Mouse (Mus musculus) cerebellum, adult (tissue): ENCODE data around the gene Vkorc1l1.
"Not testable (repeated sequence)": the region's sequence is repeated elsewhere in the genome, so short reads cannot be mapped to it uniquely, and the experiment has no call there.

ENCODE experiments used
- ATAC-seq: cut with Nextera tagmentation; 2 replicates; pipeline ENCODE4 v1.9.2; 2017; ENCODE audit warnings: mild to moderate bottlenecking, moderate library complexity, mixed read lengths; ENCODE audit not compliant: insufficient number of reproducible peaks, low FRiP score, low TSS enrichment

Gene Vkorc1l1

DNA sequence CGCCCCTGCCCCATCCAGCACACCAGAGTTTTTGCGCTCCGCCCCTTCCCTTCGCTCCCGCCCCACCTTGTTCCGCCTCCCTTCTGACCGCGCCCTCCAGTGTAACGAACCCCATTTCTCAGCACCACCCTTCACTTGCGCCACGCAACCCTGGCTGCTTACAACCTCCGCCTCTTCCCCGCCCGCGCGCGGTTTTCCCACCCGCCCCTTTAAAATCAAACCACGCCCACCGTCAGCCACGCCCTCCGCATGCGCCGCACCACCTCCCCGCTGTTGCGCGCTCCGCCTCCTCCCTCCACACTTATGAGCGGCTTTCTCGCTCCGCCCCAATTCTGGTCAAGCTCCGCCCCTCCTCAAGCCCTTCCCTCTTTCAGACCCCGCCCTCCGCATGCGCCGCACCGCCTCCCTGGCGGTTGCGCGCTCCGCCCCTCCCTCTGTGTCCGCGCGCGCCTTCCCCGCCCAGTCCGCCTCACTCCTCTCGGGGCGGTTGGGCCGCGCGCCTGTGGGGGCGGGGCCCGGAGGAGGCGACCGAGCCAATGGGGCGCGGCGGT is at the start of gene Vkorc1l1:
TSS of gene Vkorc1l1 (plus strand) at position 476 of the 551 bp plus-strand sequence.
- ATAC-seq, result peak; percentile 92

DNA sequence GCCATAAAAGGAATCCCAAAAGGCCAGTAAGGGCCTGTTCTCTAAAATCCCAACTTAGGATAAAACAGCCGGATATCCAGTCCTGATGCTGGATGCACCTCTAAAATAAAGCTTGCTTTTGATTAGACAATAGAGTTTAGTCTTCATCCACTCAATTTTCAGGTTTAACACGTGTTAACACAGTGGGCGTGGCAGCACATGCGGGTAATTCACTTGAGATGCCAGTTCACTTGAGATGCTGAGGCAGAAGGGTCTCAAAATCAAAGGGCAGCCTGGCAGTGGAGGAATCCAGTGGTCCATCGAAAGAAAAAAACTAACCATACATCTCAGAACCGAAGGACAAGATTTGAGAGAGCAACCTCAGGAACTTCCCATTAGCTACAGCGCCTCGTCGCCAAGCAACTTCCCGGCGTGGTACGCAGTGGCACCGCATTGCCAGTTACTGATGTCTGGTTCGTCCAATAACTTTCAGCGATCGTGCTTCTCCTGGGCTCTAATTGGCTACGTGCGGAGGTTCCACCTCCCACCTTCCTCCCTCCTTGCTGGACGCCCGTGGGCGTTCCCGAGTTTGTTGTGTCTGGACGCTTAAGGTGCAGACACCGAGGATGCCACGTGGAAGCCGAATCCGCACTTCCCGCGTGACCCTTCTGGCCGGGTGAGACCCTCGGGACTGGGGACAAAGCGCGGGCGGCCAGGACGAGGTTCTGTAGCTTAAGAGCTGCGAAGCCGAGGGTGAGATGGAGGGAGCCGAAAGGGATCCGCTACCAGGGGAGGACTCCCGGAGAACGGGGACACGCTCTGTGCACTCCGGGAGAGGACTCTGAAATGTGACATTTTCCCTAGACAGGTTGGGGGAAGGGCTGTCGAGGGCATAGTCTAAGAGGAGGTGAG is 46.3 kb upstream of the Vkorc1l1 start, which contains the start of gene Zbed5:
TSS of gene Zbed5 (plus strand) at position 526 of the 891 bp plus-strand sequence.
- ATAC-seq, result peak; percentile 99

DNA sequence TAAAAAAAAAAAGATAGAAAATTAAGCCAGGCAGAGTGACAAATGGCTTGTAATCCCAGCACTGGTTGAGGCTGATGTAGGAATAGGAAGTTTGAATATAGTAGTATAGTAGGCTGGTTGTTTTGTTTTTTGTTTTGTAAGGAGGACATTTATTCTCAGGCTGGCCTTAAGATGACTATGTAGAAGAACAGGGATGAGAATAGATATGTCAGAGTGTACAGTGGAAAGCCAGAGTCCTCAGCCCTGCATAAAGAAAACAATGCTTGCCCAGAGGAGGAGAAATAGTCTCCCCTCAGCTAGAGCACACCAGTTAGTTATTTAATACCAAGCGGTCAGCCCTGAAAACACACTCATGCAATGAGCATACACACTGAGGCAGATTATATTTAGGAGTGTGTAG is 43.3 kb upstream of the Vkorc1l1 start, which contains the start of gene Phkg1:
TSS of gene Phkg1 (minus strand) at position 101 of the 400 bp plus-strand sequence.
- ATAC-seq, result no peak

DNA sequence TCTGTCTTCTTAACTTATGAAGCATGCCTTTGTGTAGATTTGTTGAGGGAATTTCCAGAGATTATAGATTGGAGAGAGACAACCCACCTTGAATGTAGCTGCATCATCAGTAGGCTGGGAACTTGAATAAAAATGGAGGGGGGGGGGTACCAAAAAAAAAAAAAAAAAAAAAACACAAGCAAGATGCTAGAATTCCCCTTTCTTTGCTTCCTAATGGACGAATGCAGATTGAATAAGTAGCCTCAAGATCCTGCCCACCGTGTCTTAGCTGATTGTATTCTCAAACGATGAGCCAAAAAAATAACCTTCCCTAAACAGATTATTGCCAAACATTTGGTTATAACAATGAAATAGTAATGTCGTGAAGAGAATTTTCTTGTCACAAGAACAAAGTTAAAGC is 34.0 kb upstream of the Vkorc1l1 start:
- no peak for ATAC-seq

GRCm38 (mm10) chr5:129908242-129908965 is 33.4 kb upstream of the Vkorc1l1 start, which contains the start of gene Nupr1l:
Gene Nupr1l, plus strand, starts transcription at chr5:129908540.
- peak; percentile 98 for ATAC-seq

- ATAC-seq, result no peak
Observed at GRCm38 (mm10) chr5:129909147-129909546, 32.6 kb upstream of the Vkorc1l1 start.

DNA sequence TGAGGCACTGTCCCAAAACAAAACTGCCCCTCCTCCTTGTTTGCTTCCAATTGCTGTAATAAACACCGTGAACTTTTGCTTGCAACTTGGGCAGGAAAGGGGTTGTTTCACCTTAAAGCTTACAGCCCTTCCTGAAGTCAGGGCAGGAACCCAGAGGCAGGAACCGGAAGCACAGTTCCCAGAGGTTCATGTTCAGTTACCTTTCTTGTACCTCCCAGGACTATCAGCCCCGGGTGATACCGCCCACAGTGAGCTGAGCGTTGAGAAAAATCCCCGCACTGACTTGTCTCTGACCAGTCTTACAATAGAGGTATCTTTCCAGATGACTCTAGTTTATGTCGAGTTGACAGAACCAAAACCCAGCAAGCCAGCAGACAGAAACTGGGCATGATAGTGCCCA is 32.2 kb upstream of the Vkorc1l1 start:
- ATAC-seq, result no peak

DNA sequence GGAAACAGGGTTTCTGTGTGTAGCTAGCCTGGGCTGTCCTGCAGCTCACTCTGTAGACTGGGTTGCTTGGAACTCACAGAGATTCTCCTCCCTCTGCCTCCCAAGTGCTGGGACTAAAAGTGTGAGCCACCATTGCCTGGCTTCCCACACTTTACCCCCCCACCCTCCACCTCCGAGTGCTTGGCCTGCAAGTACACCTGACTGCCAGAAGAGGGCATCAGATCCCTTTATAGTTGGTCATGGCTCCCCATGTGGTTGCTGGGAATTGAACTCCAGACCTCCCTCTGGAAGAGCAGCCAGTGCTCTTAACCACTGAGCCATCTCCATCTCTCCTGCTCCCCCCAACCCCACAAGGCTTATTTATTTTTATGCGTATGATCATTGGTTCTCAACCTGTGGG is 27.7 kb upstream of the Vkorc1l1 start:
- ATAC-seq, result no peak

DNA sequence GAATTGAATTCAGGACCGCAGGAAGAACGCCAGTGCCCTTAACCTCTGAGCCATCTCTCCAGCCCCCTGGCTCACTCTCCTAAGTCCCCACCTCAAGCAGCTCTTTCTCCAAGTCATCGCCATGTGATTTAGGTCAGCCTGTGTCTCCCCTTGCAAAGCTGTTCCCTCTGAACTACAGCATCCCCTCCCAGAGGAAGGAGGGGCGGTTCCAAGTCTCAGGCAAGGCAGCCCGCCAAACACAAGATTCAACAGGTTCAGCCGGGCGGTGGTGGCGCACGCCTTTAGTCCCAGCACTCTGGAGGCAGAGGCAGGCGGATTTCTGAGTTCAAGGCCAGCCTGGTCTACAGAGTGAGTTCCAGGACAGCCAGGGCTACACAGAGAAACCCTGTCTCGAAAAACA is 26.3 kb upstream of the Vkorc1l1 start:
- ATAC-seq, result not testable (repeated sequence)

DNA sequence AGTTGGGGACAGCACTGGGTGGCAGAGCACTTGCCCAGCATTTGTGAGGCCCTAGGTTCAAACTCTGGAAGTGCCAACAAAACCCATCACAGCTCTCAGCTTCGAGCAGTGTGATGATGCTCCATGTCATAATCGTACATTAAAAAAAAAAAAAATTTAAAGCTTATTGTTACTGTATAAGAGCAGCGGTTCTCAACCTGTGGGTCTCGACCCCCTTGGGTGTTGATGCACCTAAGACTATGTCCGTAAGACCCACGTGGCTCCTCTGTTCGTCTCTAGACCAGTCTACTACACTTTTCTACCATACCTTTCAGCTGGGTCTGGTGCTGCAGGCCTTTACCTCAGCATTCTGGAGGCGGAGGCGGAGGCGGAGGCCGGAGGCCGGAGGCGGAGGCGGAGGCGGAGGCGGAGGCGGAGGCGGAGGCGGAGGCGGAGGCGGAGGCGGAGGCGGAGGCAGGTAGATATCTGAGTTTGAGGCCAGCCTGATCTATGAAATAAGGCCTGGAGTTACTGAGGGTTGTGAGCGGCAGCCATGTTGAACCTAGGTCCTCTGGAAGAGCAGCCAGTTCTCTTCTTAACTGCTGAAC is 23.6 kb upstream of the Vkorc1l1 start:
- ATAC-seq, result no peak

GRCm38 (mm10) chr5:129918752-129919151 is 23.0 kb upstream of the Vkorc1l1 start:
- ATAC-seq, result no peak

DNA sequence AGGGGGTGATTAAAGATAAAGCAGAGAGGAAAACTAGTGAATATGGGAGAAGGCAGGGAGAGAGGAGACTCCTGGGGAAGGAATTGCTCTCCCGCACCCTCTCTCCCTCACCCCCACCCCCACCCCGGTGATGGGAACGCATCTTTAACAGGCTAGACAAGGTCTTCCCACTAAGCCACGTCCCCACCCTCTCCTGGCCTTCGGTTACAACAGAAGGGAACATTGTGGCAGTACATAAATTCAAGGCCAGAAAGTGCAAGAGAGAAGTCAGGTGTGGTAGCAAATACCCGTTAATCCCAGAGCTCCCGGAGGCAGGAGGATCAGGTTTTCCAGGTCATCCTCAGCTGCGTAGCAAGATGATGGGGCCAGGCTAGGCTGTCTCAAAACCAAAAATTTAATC is 22.4 kb upstream of the Vkorc1l1 start:
- no peak for ATAC-seq

DNA sequence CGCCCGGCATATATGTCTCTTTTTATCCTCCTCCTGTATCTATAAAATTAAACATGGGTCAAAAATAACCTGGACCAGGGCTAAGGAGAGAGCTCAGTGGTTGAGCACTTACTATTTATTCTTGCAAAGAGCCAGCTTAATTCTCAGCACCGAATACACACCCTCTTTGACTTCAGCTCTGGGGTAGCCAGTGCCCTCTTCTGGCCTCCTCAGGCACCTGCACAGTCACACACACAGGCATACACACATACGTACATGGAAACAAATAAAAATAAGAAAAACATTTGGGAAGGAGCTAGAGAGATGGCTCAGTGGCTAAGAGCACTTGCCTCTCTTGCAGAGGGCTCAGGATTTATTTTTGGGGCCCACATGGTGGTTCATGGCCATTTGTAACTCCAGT is 19.8 kb upstream of the Vkorc1l1 start:
- no peak for ATAC-seq

GRCm38 (mm10) chr5:129924820-129925452 is 16.8 kb upstream of the Vkorc1l1 start:
- ATAC-seq, result no peak

DNA sequence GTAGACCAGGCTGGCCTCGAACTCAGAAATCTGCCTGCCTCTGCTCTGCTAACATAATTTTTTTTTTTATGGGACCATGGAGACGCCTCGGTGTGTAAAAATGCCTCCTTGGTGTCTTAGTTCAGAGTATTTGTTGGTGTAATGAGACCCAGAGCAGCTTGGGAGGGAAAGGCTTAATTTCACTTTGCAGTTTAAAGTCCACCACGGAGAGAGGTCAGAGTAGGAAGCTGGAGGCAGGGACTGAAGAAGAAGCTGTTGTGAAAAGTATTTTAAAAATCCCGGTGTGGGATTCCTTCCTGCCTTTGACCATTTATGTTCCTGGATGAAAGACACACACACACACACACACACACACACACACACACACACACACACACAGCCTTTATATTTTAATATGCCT is 15.8 kb upstream of the Vkorc1l1 start:
- no peak for ATAC-seq

GRCm38 (mm10) chr5:129929924-129930855 is 11.6 kb upstream of the Vkorc1l1 start:
- ATAC-seq, result no peak

DNA sequence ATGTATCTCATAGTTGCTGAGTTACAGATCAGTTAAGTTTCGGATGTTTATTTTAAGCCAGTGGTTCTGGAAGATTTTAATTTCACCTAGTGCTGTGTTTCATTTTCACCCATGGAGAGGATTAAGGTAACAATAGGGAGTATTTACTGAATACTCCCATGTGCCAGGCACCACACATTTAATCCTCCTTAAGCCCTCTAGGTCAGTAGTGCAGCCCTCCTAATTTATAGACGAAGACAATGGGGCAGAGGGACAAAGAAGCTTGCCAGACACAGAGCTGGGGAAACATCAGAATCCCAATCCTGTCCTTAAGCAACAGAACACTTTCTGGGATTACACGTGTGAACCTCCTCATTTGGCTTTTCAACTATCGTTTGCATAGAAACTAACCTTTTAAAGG is 4.8 kb upstream of the Vkorc1l1 start:
- ATAC-seq, result no peak

- no peak for ATAC-seq
Observed at GRCm38 (mm10) chr5:129940281-129940680, 1.5 kb upstream of the Vkorc1l1 start.
